In the genomic region with DNA sequence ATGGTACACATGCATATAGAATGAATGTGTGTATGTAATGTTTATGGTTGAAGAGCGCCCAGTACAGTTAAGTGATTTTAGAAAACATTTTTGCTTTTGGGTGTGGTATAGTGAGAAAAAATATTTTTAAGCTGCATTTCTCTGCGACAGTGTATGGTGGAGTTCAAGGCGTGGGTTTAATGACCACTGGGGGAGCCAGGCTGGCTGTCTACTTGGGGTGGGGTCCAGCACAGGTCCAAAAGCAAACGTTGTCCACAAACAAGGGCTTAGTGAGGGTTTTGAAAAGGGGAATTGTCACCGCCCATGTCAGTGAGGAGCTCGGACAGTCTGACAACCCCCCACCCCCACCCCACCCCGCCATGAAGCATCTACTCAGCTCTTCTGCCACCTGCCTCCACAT, we compare ENCODE assay signal across 7 mouse cellular contexts. TPM values are rescaled to one million over a fixed set of nuclear protein-coding genes. Genes with fewer than 3 reads are reported as not detected.
DNase-seq lines count a peak whose midpoint lies in the region; ATAC-seq and TF ChIP-seq lines count a peak whose summit lies in the region.

No protein-coding gene starts in this region.

- H3K9me3 ChIP-seq in neural tube, embryonic 11.5 days (ENCODE audit: control insufficient read depth, low read length): no peaks in the 10 kb centered on the region
- H3K9me3 ChIP-seq in heart, embryonic 15.5 days (replicated peaks): no peaks in the 10 kb centered on the region
- H3K9me3 ChIP-seq in limb, embryonic 10.5 days (replicated peaks): no peaks in the 10 kb centered on the region
- no peaks in the 10 kb centered on the region for H3K9me3 ChIP-seq in neural tube, embryonic 14.5 days (ENCODE audit: control insufficient read depth, low read length)

- no peak for TF ChIP-seq POLR2A in cortical plate, adult 2 months (IDR thresholded peaks at IDR 0.05; ENCODE audit: extremely low read depth, insufficient read depth, low read length)

- H3K27me3 ChIP-seq in neural tube, embryonic 11.5 days (ENCODE audit: control insufficient read depth, insufficient read depth, low read length): no peaks in the 10 kb centered on the region
- H3K27me3 ChIP-seq in heart, embryonic 15.5 days: no peaks in the 10 kb centered on the region
- no peaks in the 10 kb centered on the region for H3K27me3 ChIP-seq in limb, embryonic 10.5 days (ENCODE audit: low read depth, poor library complexity, severe bottlenecking)
- no peaks in the 10 kb centered on the region for H3K27me3 ChIP-seq in neural tube, embryonic 14.5 days (ENCODE audit: control insufficient read depth, insufficient read depth, low read length)

- TF ChIP-seq CTCF in cortical plate, adult 2 months (IDR thresholded peaks at IDR 0.05; ENCODE audit: extremely low read depth, insufficient read depth, low read length): no peak

- peak overlapping the region; percentile 61 for H3K9ac ChIP-seq in neural tube, embryonic 11.5 days (ENCODE audit: low read length)
- peak overlapping the region; percentile 54 for H3K9ac ChIP-seq in heart, embryonic 15.5 days
- peak overlapping the region; percentile 55 for H3K9ac ChIP-seq in neural tube, embryonic 14.5 days (replicated peaks; ENCODE audit: low read depth, low read length)

- 0% methylated on average over 7 of the region's 7 CpGs for WGBS in neural tube, embryonic 11.5 days
- WGBS in heart, embryonic 15.5 days: under 1% methylated on average over 7 of the region's 7 CpGs
- 2% methylated on average over 7 of the region's 7 CpGs for WGBS in limb, embryonic 10.5 days
- under 1% methylated on average over 7 of the region's 7 CpGs for WGBS in neural tube, embryonic 14.5 days

- H3K36me3 ChIP-seq in neural tube, embryonic 11.5 days (ENCODE audit: control insufficient read depth, insufficient read depth, low read length): no peaks in the 10 kb centered on the region
- no peaks in the 10 kb centered on the region for H3K36me3 ChIP-seq in heart, embryonic 15.5 days
- peaks cover under 1% of the 10 kb centered on the region; the same call in 1 of the 2 replicates for H3K36me3 ChIP-seq in limb, embryonic 10.5 days
- H3K36me3 ChIP-seq in neural tube, embryonic 14.5 days (ENCODE audit: control insufficient read depth, insufficient read depth, low read length): no peaks in the 10 kb centered on the region

- peak overlapping the region; percentile 58 for H3K4me2 ChIP-seq in neural tube, embryonic 11.5 days (ENCODE audit: low read depth)
- peak overlapping the region; percentile 58 for H3K4me2 ChIP-seq in heart, embryonic 15.5 days
- peak overlapping the region; percentile 72 for H3K4me2 ChIP-seq in neural tube, embryonic 14.5 days (ENCODE audit: low read depth, low read length)

- DNase-seq in neural tube, embryonic 11.5 days (ENCODE audit: low spot score): no peak
- DNase-seq in neural tube, embryonic 10.5 days (ENCODE audit: extremely low spot score, low spot score): no peak
- DNase-seq in limb, embryonic 10.5 days (ENCODE audit: low spot score): no peak

- ATAC-seq in neural tube, embryonic 11.5 days (ENCODE audit: insufficient read depth, low FRiP score, low TSS enrichment): peak; percentile 38
- peak; percentile 6 for ATAC-seq in heart, embryonic 15.5 days (replicated peaks; ENCODE audit: insufficient number of reproducible peaks, insufficient read depth, low FRiP score, low read depth)
- ATAC-seq in neural tube, embryonic 14.5 days (ENCODE audit: low read depth): peak; percentile 48
- no peak for ATAC-seq in megakaryocyte progenitor cell, adult 5-6 weeks (replicated peaks; ENCODE audit: poor library complexity)

- H3K4me1 ChIP-seq in neural tube, embryonic 11.5 days (ENCODE audit: control insufficient read depth, insufficient read depth, low read length): peaks cover 58% of the 10 kb centered on the region
- H3K4me1 ChIP-seq in cortical plate, adult 2 months (ENCODE audit: control insufficient read depth, insufficient read depth, low read length): peaks cover 18% of the 10 kb centered on the region
- peaks cover 90% of the 10 kb centered on the region for H3K4me1 ChIP-seq in heart, embryonic 15.5 days (replicated peaks)
- H3K4me1 ChIP-seq in limb, embryonic 10.5 days: peaks cover 86% of the 10 kb centered on the region
- peaks cover 40% of the 10 kb centered on the region for H3K4me1 ChIP-seq in neural tube, embryonic 14.5 days (ENCODE audit: control insufficient read depth, insufficient read depth, low read length)

- H3K27ac ChIP-seq in neural tube, embryonic 11.5 days (ENCODE audit: low read depth, low read length): peak overlapping the region; percentile 93
- peak overlapping the region; percentile 98 for H3K27ac ChIP-seq in cortical plate, adult 2 months (ENCODE audit: insufficient read depth, low read length)
- peak overlapping the region; percentile 98 for H3K27ac ChIP-seq in heart, embryonic 15.5 days
- H3K27ac ChIP-seq in limb, embryonic 10.5 days: peak overlapping the region; percentile 93
- peak overlapping the region; percentile 98 for H3K27ac ChIP-seq in neural tube, embryonic 14.5 days (ENCODE audit: low read depth, low read length)

- peak overlapping the region; percentile 24; the same call in 1 of the 2 replicates for H3K4me3 ChIP-seq in neural tube, embryonic 11.5 days (ENCODE audit: low read depth, low read length)
- H3K4me3 ChIP-seq in cortical plate, adult 2 months (ENCODE audit: insufficient read depth, low read length): peak overlapping the region; percentile 28
- H3K4me3 ChIP-seq in heart, embryonic 15.5 days: peak overlapping the region; percentile 38
- peak overlapping the region; percentile 46 for H3K4me3 ChIP-seq in limb, embryonic 10.5 days
- peak overlapping the region; percentile 26; the same call in 1 of the 2 replicates for H3K4me3 ChIP-seq in neural tube, embryonic 14.5 days (ENCODE audit: low read depth, low read length)

RNA-seq across cellular contexts. Expression of a gene that starts 28.9 kb away (rescaled TPM):
- 19.9 and 20.7 TPM in 2 replicates for polyA plus RNA-seq in neural tube, embryonic 11.5 days (2014; fragmentation: Nextera tagmentation; extraction: Ambion mirVana)
- polyA plus RNA-seq in cortical plate, adult 2 months (2012; rRNA removed): 17.1 and 22.1 TPM in 2 replicates
- 25.1 and 35.1 TPM in 2 replicates for polyA plus RNA-seq in heart, embryonic 15.5 days (2015; fragmentation: Nextera tagmentation; extraction: Ambion mirVana)
- polyA plus RNA-seq in limb, embryonic 10.5 days (2016; fragmentation: Nextera tagmentation; extraction: Ambion mirVana): 43.5 and 48.7 TPM in 2 replicates
- 9.4 and 12.7 TPM in 2 replicates for polyA plus RNA-seq in neural tube, embryonic 14.5 days (2014; fragmentation: Nextera tagmentation; extraction: Ambion mirVana)
- 15.7 and 16.3 TPM in 2 replicates for total RNA-seq in megakaryocyte progenitor cell, adult 5-6 weeks (2015)
- total RNA-seq in megakaryocyte progenitor cell, adult 5-6 weeks (2017): 16.2 and 17.7 TPM in 2 replicates

RNA-seq across cellular contexts. Expression of a gene that starts 31.5 kb away (rescaled TPM):
- 0.74 and 1.7 TPM in 2 replicates for polyA plus RNA-seq in neural tube, embryonic 11.5 days (2014; fragmentation: Nextera tagmentation; extraction: Ambion mirVana)
- polyA plus RNA-seq in cortical plate, adult 2 months (2012; rRNA removed): 6.6 and 7.4 TPM in 2 replicates
- polyA plus RNA-seq in heart, embryonic 15.5 days (2015; fragmentation: Nextera tagmentation; extraction: Ambion mirVana): 3.2 and 4.2 TPM in 2 replicates
- 1.8 TPM in 2 replicates for polyA plus RNA-seq in limb, embryonic 10.5 days (2016; fragmentation: Nextera tagmentation; extraction: Ambion mirVana)
- polyA plus RNA-seq in neural tube, embryonic 14.5 days (2014; fragmentation: Nextera tagmentation; extraction: Ambion mirVana): 0.59 and 1.3 TPM in 2 replicates
- 28.7 and 30.5 TPM in 2 replicates for total RNA-seq in megakaryocyte progenitor cell, adult 5-6 weeks (2015)
- 30.2 and 39.5 TPM in 2 replicates for total RNA-seq in megakaryocyte progenitor cell, adult 5-6 weeks (2017)

RNA-seq across cellular contexts. Expression of a gene that starts 47.8 kb away (rescaled TPM):
- 5.7 and 6.6 TPM in 2 replicates for polyA plus RNA-seq in neural tube, embryonic 11.5 days (2014; fragmentation: Nextera tagmentation; extraction: Ambion mirVana)
- 3.6 and 4.0 TPM in 2 replicates for polyA plus RNA-seq in cortical plate, adult 2 months (2012; rRNA removed)
- polyA plus RNA-seq in heart, embryonic 15.5 days (2015; fragmentation: Nextera tagmentation; extraction: Ambion mirVana): 1.2 and 2.0 TPM in 2 replicates
- 5.2 and 5.9 TPM in 2 replicates for polyA plus RNA-seq in limb, embryonic 10.5 days (2016; fragmentation: Nextera tagmentation; extraction: Ambion mirVana)
- polyA plus RNA-seq in neural tube, embryonic 14.5 days (2014; fragmentation: Nextera tagmentation; extraction: Ambion mirVana): 11.4 and 12.8 TPM in 2 replicates
- 0.32 and 0.81 TPM in 2 replicates for total RNA-seq in megakaryocyte progenitor cell, adult 5-6 weeks (2015)
- 1.5 and 2.8 TPM in 2 replicates for total RNA-seq in megakaryocyte progenitor cell, adult 5-6 weeks (2017)
